Mouse (Mus musculus): ENCODE results near the gene Tmem126b. TPM values are rescaled to one million over a fixed set of nuclear protein-coding genes. Genes with fewer than 3 reads are reported as not detected.

Tmem126b gene
- 34.5 and 38.3 TPM in 2 replicates for polyA plus RNA-seq (2014; fragmentation: Nextera tagmentation; extraction: Ambion mirVana)

DNA sequence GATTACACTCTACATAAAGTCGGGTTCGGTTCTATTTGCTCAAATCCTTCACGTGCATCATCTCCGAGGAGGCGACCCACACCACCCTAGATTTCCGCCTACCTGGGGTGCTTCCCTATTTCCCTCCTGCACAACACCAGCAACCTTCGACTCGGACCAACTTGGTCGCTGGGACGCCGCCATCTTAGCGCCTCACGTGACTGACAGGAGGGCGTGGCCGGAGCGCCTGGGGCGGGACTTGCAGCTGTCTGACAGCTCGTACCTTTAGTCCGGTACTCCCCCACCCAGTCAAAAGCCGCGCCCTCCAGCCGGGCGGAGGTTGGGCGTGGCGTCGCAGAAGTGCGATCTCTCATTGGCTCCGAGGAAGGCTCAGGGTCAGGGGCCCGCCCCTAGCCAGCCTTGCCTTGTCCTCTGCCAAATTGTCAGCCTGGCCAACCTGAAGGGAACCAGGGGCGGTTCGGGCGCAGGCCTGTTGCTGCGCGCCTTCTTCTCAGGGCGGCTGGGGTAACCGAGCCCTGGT lies at the start of gene Tmem126b:
Gene Tmem126b, minus strand, starts transcription at position 209 of the 520 bp plus-strand sequence.
- H3K4me3 ChIP-seq (ENCODE audit: low read depth, low read length) = peak within 1 kb of the TSS; percentile 65
- H3K9ac ChIP-seq (ENCODE audit: low read length) = peak within 1 kb of the TSS; percentile 76
- H3K9me3 ChIP-seq (replicated peaks; ENCODE audit: control insufficient read depth, low read length) = no peaks in the 10 kb centered on the region
- peak within 1 kb of the TSS; percentile 72 for H3K27ac ChIP-seq (ENCODE audit: low read depth, low read length)
- no peaks in the 10 kb centered on the region for H3K36me3 ChIP-seq (ENCODE audit: control insufficient read depth, insufficient read depth, low read length)
- no peaks in the 10 kb centered on the region for H3K27me3 ChIP-seq (replicated peaks; ENCODE audit: control insufficient read depth, insufficient read depth, low read length)
- under 1% methylated on average over 36 of the region's 36 CpGs for WGBS
- ATAC-seq (peak; percentile 100), DNase-seq (ENCODE audit: low spot score) (peak; percentile 98)
- peaks cover 10% of the 10 kb centered on the region for H3K4me1 ChIP-seq (ENCODE audit: control insufficient read depth, insufficient read depth, low read length)
- peak within 1 kb of the TSS; percentile 81 for H3K4me2 ChIP-seq (ENCODE audit: low read length)

DNA sequence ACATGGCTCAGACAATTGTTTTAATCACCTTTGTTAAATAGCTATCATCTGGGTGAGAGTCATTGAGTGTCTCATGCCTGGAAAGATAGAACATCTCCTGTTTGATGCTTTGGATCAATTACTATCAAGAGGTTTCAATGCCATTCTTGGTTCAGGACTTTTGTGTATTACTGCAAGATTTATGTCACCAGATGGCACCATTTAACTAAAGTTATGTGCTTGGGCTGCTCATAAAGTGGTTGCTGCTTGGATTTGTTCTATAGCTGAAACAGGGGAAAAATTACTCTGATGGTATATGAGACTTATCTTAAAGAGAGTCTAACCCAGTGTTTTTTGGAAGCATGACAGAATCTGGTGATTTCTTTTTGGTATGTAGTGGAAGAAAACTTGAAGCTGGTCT lies 36.5 kb upstream of the Tmem126b start:
- Histone ChIP-seq H3K4me2 (ENCODE audit: low read length) (no peak overlapping the region), H3K9me3 (replicated peaks; ENCODE audit: control insufficient read depth, low read length) (no peaks in the 10 kb centered on the region), H3K27me3 (replicated peaks; ENCODE audit: control insufficient read depth, insufficient read depth, low read length) (no peaks in the 10 kb centered on the region), H3K27ac (ENCODE audit: low read depth, low read length) (no peak overlapping the region), H3K9ac (ENCODE audit: low read length) (no peak overlapping the region), H3K36me3 (ENCODE audit: control insufficient read depth, insufficient read depth, low read length) (no peaks in the 10 kb centered on the region), H3K4me3 (ENCODE audit: low read depth, low read length) (no peak overlapping the region), H3K4me1 (ENCODE audit: control insufficient read depth, insufficient read depth, low read length) (no peaks in the 10 kb centered on the region)
- ATAC-seq (peak; percentile 48; the same call in 1 of the 2 replicates), DNase-seq (ENCODE audit: low spot score) (peak; percentile 81)

DNA sequence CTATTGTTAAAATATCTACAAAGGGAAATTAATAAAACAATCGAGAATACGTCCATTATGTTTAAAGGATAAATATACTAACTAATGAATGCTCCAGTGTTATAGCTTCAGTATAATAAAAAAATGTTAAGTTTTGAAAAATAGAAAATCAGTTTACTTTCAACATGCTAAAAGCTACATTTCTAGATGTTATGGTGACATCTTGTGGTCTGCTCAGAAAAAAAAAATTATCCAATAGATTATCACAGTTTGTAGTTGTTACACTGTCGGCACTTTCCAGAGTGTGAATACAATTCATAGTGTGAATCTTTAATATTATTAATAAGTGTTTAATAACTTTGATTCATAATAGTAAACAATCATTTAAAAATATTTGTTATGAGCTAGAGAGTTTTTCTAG lies 32.3 kb upstream of the Tmem126b start:
- H3K4me1 ChIP-seq (ENCODE audit: control insufficient read depth, insufficient read depth, low read length) = no peaks in the 10 kb centered on the region
- no peaks in the 10 kb centered on the region for H3K36me3 ChIP-seq (ENCODE audit: control insufficient read depth, insufficient read depth, low read length)
- no peaks in the 10 kb centered on the region for H3K27me3 ChIP-seq (replicated peaks; ENCODE audit: control insufficient read depth, insufficient read depth, low read length)
- ATAC-seq = no peak
- no peaks in the 10 kb centered on the region for H3K9me3 ChIP-seq (replicated peaks; ENCODE audit: control insufficient read depth, low read length)
- peak; percentile 36 for DNase-seq (ENCODE audit: low spot score)
- H3K4me3 ChIP-seq (ENCODE audit: low read depth, low read length) = no peak overlapping the region
- no peak overlapping the region for H3K27ac ChIP-seq (ENCODE audit: low read depth, low read length)
- H3K9ac ChIP-seq (ENCODE audit: low read length) = no peak overlapping the region
- H3K4me2 ChIP-seq (ENCODE audit: low read length) = no peak overlapping the region
- 73% methylated on average over 3 of the region's 3 CpGs for WGBS

DNA sequence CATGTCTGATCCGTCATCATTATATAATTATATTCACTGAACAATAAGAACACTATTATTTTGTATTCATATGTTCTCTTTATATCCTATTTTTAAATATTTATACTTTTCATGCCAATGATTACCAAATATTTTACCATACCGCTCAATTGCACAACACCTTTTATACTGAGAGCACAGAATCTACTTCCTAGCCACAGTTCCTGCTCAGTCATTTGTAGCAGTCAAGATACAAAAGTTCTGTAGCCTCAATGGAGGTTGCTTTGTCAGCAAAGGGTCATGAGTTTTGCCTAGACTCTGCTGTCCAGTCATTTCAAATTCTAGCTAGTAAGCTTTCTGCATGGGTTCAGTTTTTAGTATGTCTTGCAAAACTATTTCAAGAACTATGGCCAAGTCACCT lies 6.8 kb upstream of the Tmem126b start:
- H3K27ac ChIP-seq (ENCODE audit: low read depth, low read length) = no peak overlapping the region
- no peak overlapping the region for H3K4me3 ChIP-seq (ENCODE audit: low read depth, low read length)
- no peak overlapping the region for H3K4me2 ChIP-seq (ENCODE audit: low read length)
- H3K9me3 ChIP-seq (replicated peaks; ENCODE audit: control insufficient read depth, low read length) = no peaks in the 10 kb centered on the region
- 94% methylated on average over 2 of the region's 2 CpGs for WGBS
- H3K36me3 ChIP-seq (ENCODE audit: control insufficient read depth, insufficient read depth, low read length) = no peaks in the 10 kb centered on the region
- DNase-seq (ENCODE audit: low spot score) (no peak), ATAC-seq (no peak)
- no peaks in the 10 kb centered on the region for H3K27me3 ChIP-seq (replicated peaks; ENCODE audit: control insufficient read depth, insufficient read depth, low read length)
- no peak overlapping the region for H3K9ac ChIP-seq (ENCODE audit: low read length)
- no peaks in the 10 kb centered on the region for H3K4me1 ChIP-seq (ENCODE audit: control insufficient read depth, insufficient read depth, low read length)

DNA sequence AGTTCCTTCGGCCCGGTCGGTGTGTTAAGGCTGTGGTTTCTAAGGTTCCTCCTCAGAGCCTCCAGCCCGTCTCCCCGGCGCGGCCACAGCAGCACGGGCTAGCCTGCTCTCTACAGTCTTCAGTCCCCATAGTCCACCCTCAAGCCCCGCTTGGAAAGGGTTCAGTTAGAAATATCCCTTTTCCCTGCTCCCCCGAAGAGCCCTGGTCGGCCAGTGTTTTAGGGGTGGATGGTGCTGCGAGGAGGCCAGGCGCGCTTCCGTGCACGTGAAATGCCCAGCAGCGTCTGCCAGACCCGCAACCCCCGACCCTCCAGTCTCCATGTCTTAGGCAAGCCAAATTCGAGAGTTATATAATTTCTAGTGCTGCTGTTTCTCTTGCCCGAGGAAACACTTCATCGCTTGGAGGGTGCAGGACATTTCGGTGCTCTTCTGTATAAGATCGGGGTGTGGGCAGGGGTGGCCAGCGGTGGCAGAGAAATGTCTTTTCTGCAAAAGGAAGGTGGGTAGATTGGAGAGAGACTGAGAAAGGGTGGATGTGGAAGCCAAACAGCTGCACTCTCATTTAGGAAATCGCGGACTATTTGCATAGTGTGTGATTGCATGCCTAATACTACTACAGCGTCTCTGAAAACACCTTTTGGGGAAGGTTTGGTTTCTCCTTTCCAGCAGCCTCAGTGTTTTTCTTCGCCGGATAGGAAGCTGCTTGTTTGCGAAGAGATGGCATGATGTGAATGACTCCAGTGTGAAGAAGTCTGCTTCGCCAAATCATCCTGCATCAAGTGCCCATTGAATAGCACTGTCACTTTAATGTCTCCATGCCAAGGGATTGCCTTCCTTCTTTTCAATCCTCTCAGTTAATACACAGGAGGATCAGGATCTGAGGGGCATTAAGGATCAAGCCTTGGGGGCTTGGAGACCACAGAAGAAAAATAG lies 778 bp upstream of the Tmem126b start, which contains the start of gene Dlg2:
Gene Dlg2, plus strand, starts transcription at position 360 of the 933 bp plus-strand sequence.
- Histone ChIP-seq H3K9me3 (replicated peaks; ENCODE audit: control insufficient read depth, low read length) (no peaks in the 10 kb centered on the region), H3K4me1 (ENCODE audit: control insufficient read depth, insufficient read depth, low read length) (peaks cover 10% of the 10 kb centered on the region), H3K4me2 (ENCODE audit: low read length) (peak within 1 kb of the TSS; percentile 81), H3K9ac (ENCODE audit: low read length) (peak within 1 kb of the TSS; percentile 76), H3K4me3 (ENCODE audit: low read depth, low read length) (peak within 1 kb of the TSS; percentile 65), H3K36me3 (ENCODE audit: control insufficient read depth, insufficient read depth, low read length) (no peaks in the 10 kb centered on the region), H3K27ac (ENCODE audit: low read depth, low read length) (peak within 1 kb of the TSS; percentile 72), H3K27me3 (replicated peaks; ENCODE audit: control insufficient read depth, insufficient read depth, low read length) (no peaks in the 10 kb centered on the region)
- DNase-seq (ENCODE audit: low spot score) (peak; percentile 32), ATAC-seq (no peak)
- under 1% methylated on average over 32 of the region's 32 CpGs for WGBS

DNA sequence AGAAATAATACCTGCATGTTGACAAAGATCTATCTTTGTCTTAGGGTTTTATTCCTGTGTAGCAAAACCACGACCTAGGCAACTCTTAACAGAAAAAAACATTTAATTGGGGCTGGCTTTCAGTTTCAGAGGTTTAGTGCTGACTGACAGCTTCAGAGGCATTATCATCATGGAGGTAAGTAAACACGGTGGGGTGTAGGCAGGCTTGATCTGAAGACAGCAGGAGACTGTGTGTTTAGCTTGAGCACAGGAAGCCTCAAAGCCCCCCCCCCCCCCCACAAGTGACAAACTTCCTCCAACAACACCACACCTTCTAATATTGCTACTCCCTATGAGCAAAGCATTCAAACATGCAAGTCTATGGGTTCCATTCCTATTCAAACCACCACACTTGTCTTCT lies 2.3 kb downstream of the Tmem126b start:
- Histone ChIP-seq H3K4me2 (ENCODE audit: low read length) (no peak overlapping the region), H3K36me3 (ENCODE audit: control insufficient read depth, insufficient read depth, low read length) (peaks cover 13% of the 10 kb centered on the region), H3K9me3 (replicated peaks; ENCODE audit: control insufficient read depth, low read length) (no peaks in the 10 kb centered on the region), H3K4me1 (ENCODE audit: control insufficient read depth, insufficient read depth, low read length) (peaks cover 10% of the 10 kb centered on the region), H3K9ac (ENCODE audit: low read length) (no peak overlapping the region), H3K4me3 (ENCODE audit: low read depth, low read length) (no peak overlapping the region), H3K27me3 (replicated peaks; ENCODE audit: control insufficient read depth, insufficient read depth, low read length) (no peaks in the 10 kb centered on the region), H3K27ac (ENCODE audit: low read depth, low read length) (no peak overlapping the region)
- ATAC-seq = no peak
- no peak for DNase-seq (ENCODE audit: low spot score)
- WGBS = 70% methylated on average over 2 of the region's 2 CpGs

DNA sequence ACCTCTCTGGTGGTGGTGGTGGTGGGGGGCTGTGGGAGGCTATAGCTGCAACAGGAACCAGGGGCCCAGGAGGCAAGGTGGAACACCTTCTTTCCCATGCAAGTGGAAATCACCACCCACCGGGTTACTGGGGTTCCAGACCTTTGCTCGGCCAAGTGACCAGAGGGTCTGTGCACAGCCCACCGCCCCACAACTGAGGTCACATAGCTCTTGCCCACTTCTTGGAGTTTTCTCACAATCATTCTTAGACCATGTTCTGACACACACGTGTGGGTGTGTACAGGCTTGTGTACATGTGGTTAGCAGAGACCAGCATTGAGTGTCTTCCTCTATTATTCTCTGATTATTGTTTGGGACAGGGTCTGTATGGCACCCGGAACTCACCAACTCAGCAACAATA lies 14.4 kb downstream of the Tmem126b start:
- Histone ChIP-seq H3K27ac (ENCODE audit: low read depth, low read length) (no peak overlapping the region), H3K27me3 (replicated peaks; ENCODE audit: control insufficient read depth, insufficient read depth, low read length) (no peaks in the 10 kb centered on the region), H3K4me1 (ENCODE audit: control insufficient read depth, insufficient read depth, low read length) (peaks cover under 1% of the 10 kb centered on the region), H3K4me2 (ENCODE audit: low read length) (no peak overlapping the region), H3K4me3 (ENCODE audit: low read depth, low read length) (no peak overlapping the region), H3K9ac (ENCODE audit: low read length) (no peak overlapping the region), H3K36me3 (ENCODE audit: control insufficient read depth, insufficient read depth, low read length) (no peaks in the 10 kb centered on the region), H3K9me3 (replicated peaks; ENCODE audit: control insufficient read depth, low read length) (no peaks in the 10 kb centered on the region)
- DNase-seq (ENCODE audit: low spot score) (no peak), ATAC-seq (no peak)
- 95% methylated on average over 5 of the region's 5 CpGs for WGBS

DNA sequence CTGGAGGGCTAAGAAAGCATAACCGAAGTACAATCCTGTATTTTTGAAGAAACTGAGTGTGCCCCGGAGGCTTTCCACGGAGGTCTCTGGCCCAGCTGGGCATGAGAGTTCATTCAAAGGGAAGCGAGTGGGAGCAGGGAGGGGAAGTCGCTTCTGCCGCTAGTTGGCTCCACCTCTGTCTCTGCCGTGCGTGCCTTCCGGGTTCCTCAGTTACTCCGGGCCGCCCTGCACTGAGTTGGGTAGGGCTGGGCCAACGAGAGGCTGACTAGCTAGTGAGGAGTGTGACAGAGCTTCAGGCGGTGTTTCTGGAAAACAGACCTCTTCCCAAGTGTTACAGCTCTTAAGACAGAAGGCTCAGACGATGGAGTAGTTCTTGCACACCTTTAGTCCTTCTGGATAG lies 14.9 kb downstream of the Tmem126b start:
- Histone ChIP-seq H3K4me1 (ENCODE audit: control insufficient read depth, insufficient read depth, low read length) (peaks cover 6% of the 10 kb centered on the region), H3K4me3 (ENCODE audit: low read depth, low read length) (no peak overlapping the region), H3K36me3 (ENCODE audit: control insufficient read depth, insufficient read depth, low read length) (no peaks in the 10 kb centered on the region), H3K4me2 (ENCODE audit: low read length) (no peak overlapping the region), H3K27ac (ENCODE audit: low read depth, low read length) (no peak overlapping the region), H3K9me3 (replicated peaks; ENCODE audit: control insufficient read depth, low read length) (no peaks in the 10 kb centered on the region), H3K27me3 (replicated peaks; ENCODE audit: control insufficient read depth, insufficient read depth, low read length) (no peaks in the 10 kb centered on the region), H3K9ac (ENCODE audit: low read length) (no peak overlapping the region)
- 21% methylated on average over 14 of the region's 14 CpGs for WGBS
- no peak for ATAC-seq
- DNase-seq (ENCODE audit: low spot score) = no peak

DNA sequence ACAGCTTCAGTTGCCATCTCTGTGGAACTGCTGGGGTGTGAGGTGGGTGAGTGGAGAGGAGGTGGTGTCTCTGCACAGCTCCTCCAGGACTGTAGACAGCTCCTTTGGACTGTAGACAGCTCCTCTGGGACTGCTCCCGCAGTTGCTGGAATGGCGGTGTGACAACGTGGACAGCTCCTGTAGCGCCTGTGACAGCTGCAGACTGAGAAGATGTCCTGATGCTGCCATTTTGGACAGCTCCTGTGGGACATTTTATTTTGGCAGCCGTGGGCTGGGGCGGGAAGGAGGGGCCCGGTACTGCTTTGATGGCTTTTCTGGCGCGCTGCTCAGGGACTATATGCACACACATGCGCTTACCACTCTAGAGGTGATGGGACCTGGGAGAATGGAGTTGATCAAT lies 15.5 kb downstream of the Tmem126b start:
- H3K9me3 ChIP-seq (replicated peaks; ENCODE audit: control insufficient read depth, low read length) = no peaks in the 10 kb centered on the region
- peaks cover 8% of the 10 kb centered on the region for H3K4me1 ChIP-seq (ENCODE audit: control insufficient read depth, insufficient read depth, low read length)
- H3K4me3 ChIP-seq (ENCODE audit: low read depth, low read length) = no peak overlapping the region
- H3K9ac ChIP-seq (ENCODE audit: low read length) = no peak overlapping the region
- no peak overlapping the region for H3K4me2 ChIP-seq (ENCODE audit: low read length)
- DNase-seq (ENCODE audit: low spot score) = no peak
- no peaks in the 10 kb centered on the region for H3K36me3 ChIP-seq (ENCODE audit: control insufficient read depth, insufficient read depth, low read length)
- H3K27ac ChIP-seq (ENCODE audit: low read depth, low read length) = no peak overlapping the region
- no peak for ATAC-seq
- WGBS = 71% methylated on average over 10 of the region's 10 CpGs
- no peaks in the 10 kb centered on the region for H3K27me3 ChIP-seq (replicated peaks; ENCODE audit: control insufficient read depth, insufficient read depth, low read length)
